Mouse (Mus musculus): ENCODE measurements at regions not wholly inside any gene's neighbourhood (a gene's known extent, or its start where the extent isn't known, plus 50 kb on each side); places are given as distances from the start of the nearest gene placed in this dataset.

- TF ChIP-seq CTCF (IDR thresholded peaks at IDR 0.05; ENCODE audit: control insufficient read depth, insufficient read depth, insufficient read length), result no peak
- no peak for TF ChIP-seq MAX (IDR thresholded peaks at IDR 0.05)
- TF ChIP-seq USF1 (IDR thresholded peaks at IDR 0.05; ENCODE audit: low read depth), result no peak
- TF ChIP-seq FOSL1 (IDR thresholded peaks at IDR 0.05; ENCODE audit: insufficient read depth, low read length, poor library complexity, severe bottlenecking), result no peak
- TF ChIP-seq MYOD1 (IDR thresholded peaks at IDR 0.05; ENCODE audit: control insufficient read depth, insufficient read length, low read depth), result no peak
- no peak for TF ChIP-seq CEBPB (IDR thresholded peaks at IDR 0.05; ENCODE audit: low read depth)
These were observed 139.3 kb upstream of the Spdye4c start for GRCm38 (mm10) chr2:128451554-128452239.

All from C2C12 (cell line).